Mouse (Mus musculus): ENCODE measurements around the gene Tenm4. TPM values are rescaled to one million over a fixed set of nuclear protein-coding genes. Genes with fewer than 3 reads are reported as not detected.

Gene Tenm4
- total RNA-seq (2022) = 1 to 10 TPM in 3 of 4 experiments, under 1 TPM in 1; 0.77 to 2.5 (median 2.0) TPM

DNA sequence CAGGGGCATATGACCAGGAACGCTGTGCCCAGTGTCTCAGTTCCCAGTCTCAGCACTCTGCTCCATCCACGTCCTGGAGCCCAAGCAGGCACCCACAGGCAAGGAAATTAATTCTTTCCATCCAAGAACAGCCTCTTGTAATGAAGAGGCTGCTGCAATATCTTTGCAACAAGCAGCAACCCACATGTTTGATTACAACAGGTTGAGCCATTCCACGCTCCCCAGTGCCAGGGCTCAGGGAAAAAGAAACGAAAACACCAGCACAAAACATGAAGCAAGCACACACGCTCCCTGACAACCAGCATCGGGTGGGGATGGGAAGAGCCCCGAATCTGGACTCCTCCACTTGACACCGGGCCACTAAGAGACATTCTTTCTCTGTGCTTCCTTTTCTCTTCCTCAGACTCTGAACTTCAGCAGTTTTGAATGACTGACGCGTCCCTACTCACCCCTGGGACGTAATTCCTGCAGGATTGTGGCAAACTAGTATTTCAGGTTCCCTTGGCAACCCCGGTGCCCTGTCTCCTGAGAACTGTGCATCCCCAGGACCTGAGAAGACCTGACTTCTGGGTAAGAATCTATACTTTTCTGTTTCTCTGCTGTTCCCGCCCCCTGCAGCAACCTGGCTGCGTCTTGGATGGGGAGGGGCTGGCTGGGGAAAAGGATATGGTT is at the start of gene Tenm4:
Tenm4 (plus strand) TSS at position 323 of the 672 bp plus-strand sequence.
- no peak for DNase-seq (ENCODE audit: low spot score in 2 of 2)

DNA sequence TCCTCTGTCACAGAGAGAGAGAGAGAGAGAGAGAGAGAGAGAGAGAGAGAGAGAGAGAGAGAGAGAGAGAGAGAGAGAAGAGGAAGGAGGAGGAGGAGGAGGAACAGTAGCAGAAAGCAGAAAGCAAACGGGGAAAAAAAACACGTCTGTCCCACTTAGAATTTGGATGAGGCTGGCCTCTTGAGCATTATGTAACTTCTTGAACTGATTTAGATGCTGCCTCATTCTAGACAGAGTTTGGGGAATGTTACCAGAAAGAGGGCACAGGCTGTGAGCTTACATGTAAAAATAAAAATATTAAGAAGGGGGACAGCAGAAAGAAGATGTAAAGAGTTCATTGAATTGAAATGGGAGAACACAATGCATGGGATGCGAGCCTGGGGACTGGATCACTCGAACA is 40.3 kb upstream of the Tenm4 start:
- no peak for DNase-seq (ENCODE audit: low spot score in 2 of 2)

- DNase-seq (ENCODE audit: low spot score in 2 of 2) = no peak
These were observed 39.9 kb upstream of the Tenm4 start for GRCm38 (mm10) chr7:96131175-96131574.

GRCm38 (mm10) chr7:96136497-96136961 is 34.5 kb upstream of the Tenm4 start:
- DNase-seq (ENCODE audit: low spot score in 2 of 2) = peak in 1 of 2 experiments; percentile 42

GRCm38 (mm10) chr7:96141876-96142275 is 29.2 kb upstream of the Tenm4 start:
- no peak for DNase-seq (ENCODE audit: low spot score in 2 of 2)

- DNase-seq (ENCODE audit: low spot score in 2 of 2) = peak; percentile 78 to 87
These were observed 28.0 kb upstream of the Tenm4 start for GRCm38 (mm10) chr7:96142973-96143596.

DNA sequence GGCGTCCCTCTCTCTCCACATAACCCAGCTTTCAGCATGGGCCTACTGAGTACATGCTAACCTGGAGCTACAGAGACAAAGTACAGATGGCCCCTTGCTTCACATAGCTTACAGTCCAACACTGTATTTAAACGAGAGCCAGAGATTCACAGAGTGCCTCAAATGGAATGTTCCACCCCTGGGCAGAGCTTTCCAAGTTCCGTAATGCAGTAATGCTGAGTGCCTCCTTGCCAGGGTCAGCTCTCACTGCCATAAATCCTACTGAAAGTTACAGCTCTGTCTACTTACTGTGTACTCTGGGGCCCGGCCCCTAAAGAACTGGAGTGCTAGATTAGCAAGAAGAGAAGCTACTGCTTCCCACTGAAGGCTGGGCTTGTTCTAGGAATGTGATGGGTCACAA is 23.6 kb upstream of the Tenm4 start:
- DNase-seq (ENCODE audit: low spot score in 2 of 2) = peak in 1 of 2 experiments; percentile 13

DNA sequence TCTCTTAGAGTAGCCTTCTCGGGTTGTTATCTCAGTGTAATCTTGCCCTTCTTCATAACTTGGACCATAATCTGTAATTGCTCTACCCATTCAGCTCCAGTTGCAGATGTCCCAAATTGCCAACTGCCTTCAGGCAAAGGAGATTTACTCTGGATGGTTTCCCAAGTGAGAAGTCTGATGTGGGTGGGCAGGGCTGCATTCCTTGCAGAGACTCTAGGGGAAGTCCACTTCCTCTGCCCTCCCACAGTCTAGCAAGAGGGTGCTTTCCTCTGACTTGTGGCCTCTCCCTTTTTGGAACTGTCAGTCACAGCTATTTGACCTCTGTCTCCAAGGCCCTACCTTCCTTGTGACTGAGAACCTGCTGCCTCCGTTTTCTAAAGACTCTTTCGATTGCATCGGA is 22.9 kb upstream of the Tenm4 start:
- DNase-seq (ENCODE audit: low spot score in 2 of 2) = no peak

GRCm38 (mm10) chr7:96151277-96151676 is 19.8 kb upstream of the Tenm4 start:
- DNase-seq (ENCODE audit: low spot score in 2 of 2) = peak; percentile 32 to 49

DNA sequence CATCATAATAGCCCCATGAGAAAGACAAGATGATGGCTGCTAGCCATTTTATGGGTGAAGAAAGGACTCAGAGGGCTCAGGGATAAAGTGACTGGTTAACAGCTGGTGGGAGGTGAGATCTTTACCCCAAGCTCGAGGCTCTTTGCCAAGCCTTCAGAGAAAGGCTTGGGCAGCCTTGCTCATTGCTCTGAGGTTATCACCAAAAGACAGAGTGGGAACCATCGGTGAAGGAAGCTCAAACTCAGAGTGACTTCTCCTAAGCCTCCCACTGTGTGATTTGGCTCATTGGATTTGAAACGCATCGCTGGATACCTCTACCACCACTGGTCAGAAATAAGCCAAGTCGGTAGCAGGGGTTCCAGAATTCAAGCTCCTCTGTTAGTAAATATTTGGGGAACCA is 19.1 kb upstream of the Tenm4 start:
- DNase-seq (ENCODE audit: low spot score in 2 of 2) = no peak

GRCm38 (mm10) chr7:96152431-96152830 is 18.6 kb upstream of the Tenm4 start:
- no peak for DNase-seq (ENCODE audit: low spot score in 2 of 2)

DNA sequence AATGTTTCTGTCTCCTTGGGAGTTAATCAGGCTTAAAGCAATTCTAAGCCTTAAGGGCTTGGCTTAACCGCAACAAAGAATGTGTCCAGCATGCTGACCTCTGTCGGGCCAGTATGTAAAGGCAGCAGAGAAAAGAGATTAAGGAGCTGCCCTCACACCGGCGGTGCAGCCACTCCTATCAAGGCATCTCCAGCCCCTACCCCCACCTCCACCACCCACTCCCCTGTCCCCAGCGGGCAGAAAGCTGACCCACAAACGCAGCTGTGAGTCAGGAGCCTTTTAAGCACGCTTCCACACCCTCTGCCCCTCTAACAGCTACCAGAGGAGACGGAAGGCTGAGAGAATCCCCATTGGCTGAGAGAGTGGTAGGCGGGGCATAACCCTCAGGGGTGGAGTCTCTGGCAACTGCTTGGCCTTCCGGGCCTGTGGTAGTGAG is 18.1 kb upstream of the Tenm4 start:
- DNase-seq (ENCODE audit: low spot score in 2 of 2) = no peak

DNA sequence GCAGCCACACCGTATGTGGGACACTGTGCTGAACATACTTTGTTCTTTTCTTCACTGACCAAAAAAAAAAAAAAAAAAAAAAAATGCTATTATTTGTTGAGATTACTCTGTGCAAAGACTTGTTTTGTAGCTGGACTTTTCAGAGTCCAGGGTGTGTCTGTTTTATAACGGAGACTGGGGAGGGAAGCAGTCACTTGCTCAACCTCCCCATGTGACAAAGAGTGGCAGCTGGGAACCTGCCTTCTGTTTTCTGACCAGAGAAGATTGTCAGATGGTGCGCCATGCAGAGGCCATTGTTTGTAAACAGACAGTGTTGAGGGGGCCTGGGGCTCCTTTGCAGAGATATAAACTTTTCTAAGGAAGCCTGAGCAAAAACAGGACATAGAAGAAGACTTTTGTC is 17.0 kb upstream of the Tenm4 start:
- DNase-seq (ENCODE audit: low spot score in 2 of 2) = no peak

DNA sequence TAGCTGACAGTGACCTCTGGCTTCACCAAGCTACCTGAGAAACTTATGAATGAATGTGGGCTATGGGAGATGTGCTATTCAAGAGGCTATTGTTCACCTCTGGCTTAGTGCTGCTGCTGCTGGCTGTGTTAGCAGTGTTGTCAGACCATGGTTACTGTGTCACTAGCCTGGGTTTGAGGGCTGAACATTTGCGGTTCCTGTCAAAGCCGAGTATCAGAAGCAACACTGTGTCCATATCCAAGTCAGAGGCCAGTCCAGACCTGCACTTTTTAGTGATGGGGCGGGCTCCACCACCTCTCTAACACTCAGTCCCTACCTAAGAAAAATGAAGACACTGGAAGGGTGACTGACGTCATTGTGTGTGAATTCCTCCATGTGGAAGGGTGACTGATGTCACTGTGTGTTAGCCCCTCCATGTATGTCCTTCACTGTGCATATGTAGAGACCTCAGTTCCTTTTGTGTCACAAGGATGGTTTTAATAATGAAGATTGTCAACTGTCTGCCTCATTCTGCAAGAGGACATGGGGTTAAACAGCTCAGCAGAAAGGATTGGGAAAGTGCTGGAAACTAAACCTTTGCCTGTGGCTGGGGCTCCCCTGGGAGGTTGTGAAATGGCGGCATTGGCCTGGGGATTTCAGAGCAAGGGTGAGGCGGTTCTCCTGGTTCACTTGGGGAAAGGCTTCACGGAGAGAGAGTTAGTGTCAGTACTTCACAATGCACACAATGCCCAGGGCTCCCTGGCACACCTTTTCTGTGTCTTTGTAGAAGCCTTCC is 14.4 kb upstream of the Tenm4 start:
- DNase-seq (ENCODE audit: low spot score in 2 of 2) = no peak

GRCm38 (mm10) chr7:96164141-96164540 is 6.9 kb upstream of the Tenm4 start:
- no peak for DNase-seq (ENCODE audit: low spot score in 2 of 2)

GRCm38 (mm10) chr7:96168921-96169320 is 2.1 kb upstream of the Tenm4 start:
- DNase-seq (ENCODE audit: low spot score in 2 of 2) = no peak

GRCm38 (mm10) chr7:96171596-96172563 is 834 bp downstream of the Tenm4 start:
- DNase-seq (ENCODE audit: low spot score in 2 of 2) = no peak

- DNase-seq (ENCODE audit: low spot score in 2 of 2) = no peak
These were observed 5.7 kb downstream of the Tenm4 start for GRCm38 (mm10) chr7:96176781-96177180.

GRCm38 (mm10) chr7:96181751-96182150 is 10.7 kb downstream of the Tenm4 start:
- no peak for DNase-seq (ENCODE audit: low spot score in 2 of 2)

- no peak for DNase-seq (ENCODE audit: low spot score in 2 of 2)
These were observed 12.1 kb downstream of the Tenm4 start for GRCm38 (mm10) chr7:96183195-96183594.

- no peak for DNase-seq (ENCODE audit: low spot score in 2 of 2)
These were observed 14.4 kb downstream of the Tenm4 start for GRCm38 (mm10) chr7:96185411-96185810.

Data from gastrocnemius, adult 8-10 months (tissue).